Mouse (Mus musculus) lung, embryonic 16.5 days (tissue): ENCODE results near the gene Alk. TPM values are rescaled to one million over a fixed set of nuclear protein-coding genes. Genes with fewer than 3 reads are reported as not detected.

Experiments
- ATAC-seq: fragments of 200-750 bp; cut with Nextera tagmentation; 2 replicates; pipeline ENCODE4 v1.8.0; 2017; ENCODE audit warnings: low read depth, mild to moderate bottlenecking, moderate library complexity
- H3K27ac ChIP-seq: fragments of 300-500 bp; sonication (generic); 2 replicates; pipeline ENCODE4 v1.5.1; 2014; ENCODE audit warnings: mild to moderate bottlenecking, control low read depth, low read length
- H3K27me3 ChIP-seq: fragments of 300-500 bp; sonication (generic); 2 replicates; pipeline ENCODE4 v1.6.1; 2014; ENCODE audit warnings: low read depth, low read length, mixed read lengths; ENCODE audit not compliant: control insufficient read depth, insufficient read depth
- H3K36me3 ChIP-seq: fragments of 300-500 bp; sonication (generic); 2 replicates; pipeline ENCODE4 v1.6.1; 2014; ENCODE audit warnings: low read length; ENCODE audit not compliant: control insufficient read depth, insufficient read depth
- H3K4me1 ChIP-seq: fragments of 300-500 bp; sonication (generic); replicated peaks from 2 replicates; pipeline ENCODE4 v1.6.1; 2014; ENCODE audit warnings: low read length, mixed read lengths; ENCODE audit not compliant: control insufficient read depth, insufficient read depth
- H3K4me2 ChIP-seq: fragments of 300-500 bp; sonication (generic); 2 replicates; pipeline ENCODE4 v1.6.1; 2014; ENCODE audit warnings: low read depth, low read length, control low read depth
- H3K4me3 ChIP-seq: fragments of 300-500 bp; sonication (generic); 2 replicates; pipeline ENCODE4 v1.5.1; 2014; ENCODE audit warnings: mild to moderate bottlenecking, low read length, control low read depth
- H3K9ac ChIP-seq: fragments of 300-500 bp; sonication (generic); 2 replicates; pipeline ENCODE4 v1.6.1; 2014; ENCODE audit warnings: low read length, control low read depth
- H3K9me3 ChIP-seq: fragments of 300-500 bp; sonication (generic); 2 replicates; pipeline ENCODE4 v1.6.1; 2016; ENCODE audit warnings: low read length; ENCODE audit not compliant: control insufficient read depth
- whole genome bisulfite sequencing: fragments of 180-500 bp; shearing (Covaris S2); extraction: QIAGEN DNeasy Blood & Tissue Kit; methylation state at CpG from one replicate; pipeline ENCODE4 v1.1.7; 2014; 5-methylcytosine and 5-hydroxymethylcytosine counted together
- polyA plus RNA-seq: library from polyadenylated mRNA; unstranded; fragments of >200 nt; fragmentation: Nextera tagmentation; extraction: Ambion mirVana; gene quantifications from 2 replicates; pipeline ENCODE4 v1.2.1, GENCODE M21; 2015

Alk gene
- polyA plus RNA-seq, 1 experiment from 2014 or later: not detected

- ATAC-seq: no peak
- Histone ChIP-seq H3K4me2 (no peak overlapping the region), H3K27me3 (no peaks in the 10 kb centered on the region), H3K4me3 (no peak overlapping the region), H3K9ac (no peak overlapping the region), H3K9me3 (no peaks in the 10 kb centered on the region), H3K36me3 (no peaks in the 10 kb centered on the region), H3K4me1 (no peaks in the 10 kb centered on the region), H3K27ac (no peak overlapping the region)
- 73% methylated on average over 5 of the region's 5 CpGs for WGBS
Observed at GRCm38 (mm10) chr17:72299651-72300050, 304.8 kb downstream of the Alk start.

GRCm38 (mm10) chr17:72296349-72296748 lies 308.1 kb downstream of the Alk start:
- Histone ChIP-seq H3K9ac (no peak overlapping the region), H3K27me3 (no peaks in the 10 kb centered on the region), H3K4me1 (no peaks in the 10 kb centered on the region), H3K9me3 (no peaks in the 10 kb centered on the region), H3K4me2 (no peak overlapping the region), H3K36me3 (no peaks in the 10 kb centered on the region), H3K27ac (no peak overlapping the region), H3K4me3 (no peak overlapping the region)
- ATAC-seq: no peak
- 80% methylated on average over 1 of the region's 1 CpGs for WGBS

- WGBS: 29% methylated on average over 3 of the region's 3 CpGs
Observed at GRCm38 (mm10) chr17:72293267-72293580, 311.2 kb downstream of the Alk start.

GRCm38 (mm10) chr17:72292444-72293266 lies 311.8 kb downstream of the Alk start:
- WGBS: 75% methylated on average over 6 of the region's 6 CpGs
- ATAC-seq: no peak
- H3K9me3 ChIP-seq: no peaks in the 10 kb centered on the region
- H3K27me3 ChIP-seq: no peaks in the 10 kb centered on the region
- H3K4me1 ChIP-seq: no peaks in the 10 kb centered on the region
- H3K4me2 ChIP-seq: no peak overlapping the region
- no peaks in the 10 kb centered on the region for H3K36me3 ChIP-seq
- no peak overlapping the region for H3K4me3 ChIP-seq
- H3K27ac ChIP-seq: no peak overlapping the region
- H3K9ac ChIP-seq: no peak overlapping the region

More at GRCm38 (mm10) chr17:72293267-72293580, 311.2 kb downstream of the Alk start:
- Histone ChIP-seq H3K36me3 (no peaks in the 10 kb centered on the region), H3K27me3 (no peaks in the 10 kb centered on the region), H3K9ac (no peak overlapping the region), H3K4me2 (no peak overlapping the region), H3K9me3 (no peaks in the 10 kb centered on the region), H3K4me3 (no peak overlapping the region), H3K27ac (no peak overlapping the region), H3K4me1 (no peaks in the 10 kb centered on the region)
- ATAC-seq: no peak

GRCm38 (mm10) chr17:72285961-72286360 lies 318.5 kb downstream of the Alk start:
- Histone ChIP-seq H3K9ac (no peak overlapping the region), H3K4me2 (no peak overlapping the region), H3K4me1 (no peaks in the 10 kb centered on the region), H3K9me3 (no peaks in the 10 kb centered on the region), H3K27me3 (no peaks in the 10 kb centered on the region), H3K27ac (no peak overlapping the region), H3K4me3 (no peak overlapping the region), H3K36me3 (no peaks in the 10 kb centered on the region)
- no peak for ATAC-seq
- 60% methylated on average over 3 of the region's 3 CpGs for WGBS

- H3K27me3 ChIP-seq: no peaks in the 10 kb centered on the region
- peaks cover 3% of the 10 kb centered on the region; the same call in 1 of the 2 replicates for H3K9me3 ChIP-seq
- H3K4me1 ChIP-seq: no peaks in the 10 kb centered on the region
- no peak overlapping the region for H3K9ac ChIP-seq
- H3K4me3 ChIP-seq: no peak overlapping the region
- H3K4me2 ChIP-seq: no peak overlapping the region
- ATAC-seq: no peak
- no peak overlapping the region for H3K27ac ChIP-seq
- no peaks in the 10 kb centered on the region for H3K36me3 ChIP-seq
Observed at GRCm38 (mm10) chr17:72278296-72278695, 326.1 kb downstream of the Alk start.

- 70% methylated on average over 6 of the region's 6 CpGs for WGBS
- H3K9me3 ChIP-seq: peaks cover 3% of the 10 kb centered on the region; the same call in 1 of the 2 replicates
- no peak overlapping the region for H3K9ac ChIP-seq
- no peak overlapping the region for H3K27ac ChIP-seq
- no peak for ATAC-seq
- H3K4me3 ChIP-seq: no peak overlapping the region
- H3K4me1 ChIP-seq: no peaks in the 10 kb centered on the region
- H3K36me3 ChIP-seq: no peaks in the 10 kb centered on the region
- no peaks in the 10 kb centered on the region for H3K27me3 ChIP-seq
- no peak overlapping the region for H3K4me2 ChIP-seq
Observed at GRCm38 (mm10) chr17:72276778-72277177, 327.6 kb downstream of the Alk start.

- H3K4me3 ChIP-seq: no peak overlapping the region
- H3K27ac ChIP-seq: no peak overlapping the region
- no peak overlapping the region for H3K9ac ChIP-seq
- no peaks in the 10 kb centered on the region for H3K27me3 ChIP-seq
- 41% methylated on average over 8 of the region's 8 CpGs for WGBS
- H3K4me1 ChIP-seq: no peaks in the 10 kb centered on the region
- H3K36me3 ChIP-seq: no peaks in the 10 kb centered on the region
- ATAC-seq: peak; percentile 78
- H3K9me3 ChIP-seq: peaks cover 3% of the 10 kb centered on the region; the same call in 1 of the 2 replicates
- no peak overlapping the region for H3K4me2 ChIP-seq
Observed at GRCm38 (mm10) chr17:72275391-72275904, 329.0 kb downstream of the Alk start.

GRCm38 (mm10) chr17:72274205-72274604 lies 330.2 kb downstream of the Alk start:
- WGBS: 82% methylated on average over 5 of the region's 5 CpGs
- peaks cover 3% of the 10 kb centered on the region; the same call in 1 of the 2 replicates for H3K9me3 ChIP-seq
- no peak overlapping the region for H3K4me2 ChIP-seq
- no peak for ATAC-seq
- no peak overlapping the region for H3K9ac ChIP-seq
- H3K27ac ChIP-seq: no peak overlapping the region
- H3K4me1 ChIP-seq: no peaks in the 10 kb centered on the region
- no peaks in the 10 kb centered on the region for H3K36me3 ChIP-seq
- H3K27me3 ChIP-seq: no peaks in the 10 kb centered on the region
- no peak overlapping the region for H3K4me3 ChIP-seq
